Mouse (Mus musculus): Measurements from ENCODE around the gene Pmf1. TPM values are rescaled to one million over a fixed set of nuclear protein-coding genes. Genes with fewer than 3 reads are reported as not detected.

Gene Pmf1
- polyA plus RNA-seq, 1 experiment, result 29.9 TPM

DNA sequence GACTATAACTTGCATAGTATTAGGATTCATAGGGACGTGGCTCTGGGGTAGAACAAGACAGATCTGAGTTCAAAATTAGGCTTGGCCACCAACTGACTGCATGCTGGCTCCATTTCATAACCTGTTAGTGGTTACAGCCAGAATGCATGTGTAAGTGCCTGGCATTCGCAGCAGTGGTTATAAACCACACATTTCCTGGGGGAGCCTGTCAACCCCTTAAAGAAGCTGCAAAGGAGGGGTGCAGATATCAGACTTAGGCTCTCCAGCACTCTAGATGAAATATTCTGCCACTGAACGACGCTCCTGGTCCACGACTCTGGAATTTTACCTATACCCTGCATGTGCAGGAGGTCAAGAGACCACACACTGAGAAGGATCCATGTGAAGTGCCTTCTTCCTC, 42.1 kb upstream of the Pmf1 start:
- Histone ChIP-seq H3K4me3 (ENCODE audit: insufficient read depth, low read length) (no peak overlapping the region), H3K27ac (ENCODE audit: insufficient read depth, low read length) (no peak overlapping the region), H3K4me1 (ENCODE audit: control insufficient read depth, insufficient read depth, low read length) (no peaks in the 10 kb centered on the region)
- TF ChIP-seq POLR2A (IDR thresholded peaks at IDR 0.05; ENCODE audit: low read depth, low read length) (no peak), CTCF (IDR thresholded peaks at IDR 0.05; ENCODE audit: borderline replicate concordance, insufficient read depth, low read length) (no peak)

DNA sequence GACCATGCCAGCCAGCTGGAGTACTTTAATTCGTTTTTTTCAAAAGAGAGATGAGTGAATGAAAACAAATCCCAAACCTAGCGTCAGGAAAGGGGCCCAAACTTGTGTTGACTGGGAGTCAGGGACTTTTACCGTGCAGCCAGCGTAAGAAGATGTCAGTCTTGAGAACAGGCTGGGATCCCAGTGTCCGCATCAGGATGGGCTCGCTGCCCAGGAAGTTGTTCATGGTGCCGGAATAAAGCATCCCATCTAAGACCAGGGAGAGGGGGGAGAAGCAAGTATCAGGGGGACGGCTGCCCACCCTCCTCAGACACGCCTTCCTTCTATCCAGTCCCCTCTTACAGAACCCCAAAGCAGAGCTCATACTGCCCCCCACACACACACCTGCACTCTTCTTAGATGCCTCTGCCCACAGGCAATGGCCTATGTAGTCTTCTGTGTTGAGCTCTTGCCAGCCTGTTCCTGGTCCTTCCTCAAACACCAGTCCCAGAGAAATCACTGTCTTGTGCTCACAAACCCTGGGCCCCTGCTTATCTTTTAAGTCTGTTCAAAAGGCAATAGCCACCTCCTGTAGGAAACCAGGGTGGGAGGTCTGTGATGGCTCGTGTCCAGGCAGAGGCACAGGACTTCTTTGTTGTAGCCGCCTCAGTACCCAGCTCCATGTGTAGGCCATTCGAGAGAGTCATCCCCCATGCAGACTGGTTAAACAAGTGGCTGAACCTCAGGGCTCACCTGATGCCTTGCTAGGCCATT, 40.4 kb upstream of the Pmf1 start:
- Histone ChIP-seq H3K4me1 (ENCODE audit: control insufficient read depth, insufficient read depth, low read length) (no peaks in the 10 kb centered on the region), H3K4me3 (ENCODE audit: insufficient read depth, low read length) (no peak overlapping the region), H3K27ac (ENCODE audit: insufficient read depth, low read length) (no peak overlapping the region)
- no peak for TF ChIP-seq CTCF (IDR thresholded peaks at IDR 0.05; ENCODE audit: borderline replicate concordance, insufficient read depth, low read length)
- no peak for TF ChIP-seq POLR2A (IDR thresholded peaks at IDR 0.05; ENCODE audit: low read depth, low read length)

DNA sequence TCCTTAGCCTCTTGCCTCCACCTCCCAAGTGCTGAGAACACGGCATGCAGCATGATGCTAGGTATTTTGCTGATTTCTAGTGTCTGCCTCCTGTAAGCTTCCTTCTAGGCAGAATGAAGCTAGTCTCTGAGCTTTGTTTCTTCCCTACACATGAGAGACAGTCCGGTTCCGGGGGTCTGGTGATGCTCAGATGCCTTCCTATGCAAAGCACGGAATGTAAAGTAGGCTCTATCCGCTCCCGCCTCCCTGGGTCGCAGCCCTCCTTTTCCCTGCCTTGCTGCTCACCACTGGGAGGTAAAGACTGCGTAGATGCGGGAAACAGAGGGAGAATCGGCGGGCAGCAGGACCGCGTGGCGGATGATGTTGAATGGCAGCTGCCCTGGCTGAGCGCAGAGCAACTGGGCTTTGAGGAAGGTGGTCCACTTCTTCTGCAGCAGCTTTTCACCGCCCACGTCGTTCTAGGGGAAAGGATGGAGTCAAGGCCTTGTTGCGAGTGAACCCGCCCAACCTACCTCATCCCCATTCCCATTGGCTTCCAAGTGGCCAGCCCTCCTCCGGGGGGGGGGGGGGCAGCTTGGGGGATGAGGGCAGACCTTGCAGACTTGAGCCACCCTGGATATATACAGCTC, 39.4 kb upstream of the Pmf1 start:
- TF ChIP-seq CTCF (IDR thresholded peaks at IDR 0.05; ENCODE audit: borderline replicate concordance, insufficient read depth, low read length) (no peak), POLR2A (IDR thresholded peaks at IDR 0.05; ENCODE audit: low read depth, low read length) (no peak)
- Histone ChIP-seq H3K4me1 (ENCODE audit: control insufficient read depth, insufficient read depth, low read length) (no peaks in the 10 kb centered on the region), H3K4me3 (ENCODE audit: insufficient read depth, low read length) (no peak overlapping the region), H3K27ac (ENCODE audit: insufficient read depth, low read length) (no peak overlapping the region)

DNA sequence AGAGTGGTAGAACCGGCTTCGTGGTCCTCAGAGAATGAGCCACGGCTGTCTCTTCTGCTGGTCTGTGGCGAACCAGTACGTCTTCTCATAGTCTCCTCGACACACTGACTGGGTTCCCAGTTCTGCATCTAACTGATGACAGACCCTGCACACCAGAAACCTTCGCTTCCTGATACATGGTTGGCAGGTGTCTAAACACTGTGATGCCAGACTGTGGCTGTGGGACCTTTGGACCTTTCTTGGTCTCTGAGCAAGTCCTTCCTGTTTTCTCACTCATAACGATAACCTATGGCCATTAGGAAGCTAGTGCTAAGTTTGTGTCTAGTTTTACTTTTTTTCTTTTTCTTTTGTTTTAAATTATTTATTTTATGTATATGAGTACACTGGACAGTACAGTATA, 38.3 kb upstream of the Pmf1 start:
- Histone ChIP-seq H3K4me3 (ENCODE audit: insufficient read depth, low read length) (no peak overlapping the region), H3K27ac (ENCODE audit: insufficient read depth, low read length) (no peak overlapping the region), H3K4me1 (ENCODE audit: control insufficient read depth, insufficient read depth, low read length) (no peaks in the 10 kb centered on the region)
- no peak for TF ChIP-seq CTCF (IDR thresholded peaks at IDR 0.05; ENCODE audit: borderline replicate concordance, insufficient read depth, low read length)
- no peak for TF ChIP-seq POLR2A (IDR thresholded peaks at IDR 0.05; ENCODE audit: low read depth, low read length)

DNA sequence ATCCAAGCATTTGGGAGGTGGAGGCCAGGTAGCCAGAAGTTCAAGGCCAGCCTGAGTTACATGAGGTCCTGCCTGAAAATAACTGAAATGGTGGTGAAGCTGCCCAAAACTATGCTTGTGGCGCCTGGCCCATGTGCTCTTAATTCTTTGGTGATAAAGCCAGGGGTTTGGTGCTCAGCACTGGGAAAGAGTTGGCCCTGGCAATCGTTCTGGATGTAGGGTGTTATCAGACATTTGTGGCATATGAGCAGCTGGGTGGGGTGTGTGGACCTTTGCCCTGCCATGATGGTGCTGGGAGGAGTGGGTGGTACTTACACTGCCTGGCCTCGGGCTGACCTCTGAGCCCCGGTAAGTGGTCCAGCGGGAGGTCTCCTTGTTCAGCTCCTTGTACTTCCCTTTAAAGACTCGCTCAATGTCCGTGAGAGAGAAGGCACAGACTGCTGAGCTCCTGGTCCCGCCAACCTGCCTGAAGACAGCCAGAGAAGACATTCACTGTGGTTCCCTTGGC, 37.6 kb upstream of the Pmf1 start:
- H3K4me1 ChIP-seq (ENCODE audit: control insufficient read depth, insufficient read depth, low read length), result no peaks in the 10 kb centered on the region
- no peak overlapping the region for H3K4me3 ChIP-seq (ENCODE audit: insufficient read depth, low read length)
- no peak overlapping the region for H3K27ac ChIP-seq (ENCODE audit: insufficient read depth, low read length)
- TF ChIP-seq CTCF (IDR thresholded peaks at IDR 0.05; ENCODE audit: borderline replicate concordance, insufficient read depth, low read length), result no peak
- no peak for TF ChIP-seq POLR2A (IDR thresholded peaks at IDR 0.05; ENCODE audit: low read depth, low read length)

DNA sequence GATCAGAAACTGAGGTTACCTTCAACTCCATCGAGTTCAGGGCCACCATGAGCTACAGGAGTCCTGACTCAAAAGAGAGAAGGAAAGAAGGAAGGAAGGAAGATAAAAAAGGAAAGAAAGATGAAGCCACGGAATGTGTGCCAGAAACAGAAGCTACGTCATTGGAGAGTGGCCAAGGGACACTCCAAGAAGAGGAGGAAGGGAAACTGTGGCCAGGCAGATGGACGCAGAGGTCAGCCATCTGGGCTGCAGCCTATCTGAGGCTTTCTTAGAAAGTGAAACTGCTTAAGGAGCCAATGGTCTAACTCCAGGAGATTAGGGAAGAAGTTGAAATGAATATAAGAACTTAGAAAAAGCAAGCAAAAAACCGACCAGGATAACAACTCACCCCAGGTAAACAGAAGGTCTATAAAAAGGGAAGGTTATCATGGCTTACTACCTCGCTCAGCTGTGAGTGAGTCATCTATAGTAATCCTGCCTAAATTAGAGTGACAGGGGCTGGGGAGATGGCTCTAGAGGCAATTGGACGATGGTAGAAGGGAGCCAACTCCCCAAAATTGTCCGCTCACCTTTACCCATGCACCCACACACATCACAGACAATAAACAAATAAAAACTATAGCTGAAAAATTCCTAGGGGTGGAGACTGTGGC, 36.5 kb upstream of the Pmf1 start:
- TF ChIP-seq CTCF (IDR thresholded peaks at IDR 0.05; ENCODE audit: borderline replicate concordance, insufficient read depth, low read length) (no peak), POLR2A (IDR thresholded peaks at IDR 0.05; ENCODE audit: low read depth, low read length) (no peak)
- no peaks in the 10 kb centered on the region for H3K4me1 ChIP-seq (ENCODE audit: control insufficient read depth, insufficient read depth, low read length)
- H3K27ac ChIP-seq (ENCODE audit: insufficient read depth, low read length), result no peak overlapping the region
- H3K4me3 ChIP-seq (ENCODE audit: insufficient read depth, low read length), result no peak overlapping the region

DNA sequence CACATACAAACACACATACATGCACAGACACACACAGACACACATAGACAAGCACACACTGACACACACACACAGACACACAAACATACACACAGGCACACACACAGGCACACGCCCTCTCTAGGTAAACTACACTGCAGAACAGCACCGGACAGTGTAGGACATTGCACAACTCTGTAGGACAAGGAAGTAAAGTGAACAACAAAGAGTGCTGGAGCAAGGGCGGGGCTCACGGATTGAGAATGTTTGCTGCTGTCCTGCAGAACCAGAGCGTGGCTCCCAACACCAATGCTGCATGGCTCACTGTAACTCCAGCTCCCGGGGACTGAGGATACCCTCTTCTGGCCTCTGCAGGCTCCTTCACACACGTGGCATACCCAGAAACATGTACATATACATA, 32.8 kb upstream of the Pmf1 start:
- TF ChIP-seq POLR2A (IDR thresholded peaks at IDR 0.05; ENCODE audit: low read depth, low read length) (no peak), CTCF (IDR thresholded peaks at IDR 0.05; ENCODE audit: borderline replicate concordance, insufficient read depth, low read length) (no peak)
- no peak overlapping the region for H3K27ac ChIP-seq (ENCODE audit: insufficient read depth, low read length)
- no peaks in the 10 kb centered on the region for H3K4me1 ChIP-seq (ENCODE audit: control insufficient read depth, insufficient read depth, low read length)
- no peak overlapping the region for H3K4me3 ChIP-seq (ENCODE audit: insufficient read depth, low read length)

DNA sequence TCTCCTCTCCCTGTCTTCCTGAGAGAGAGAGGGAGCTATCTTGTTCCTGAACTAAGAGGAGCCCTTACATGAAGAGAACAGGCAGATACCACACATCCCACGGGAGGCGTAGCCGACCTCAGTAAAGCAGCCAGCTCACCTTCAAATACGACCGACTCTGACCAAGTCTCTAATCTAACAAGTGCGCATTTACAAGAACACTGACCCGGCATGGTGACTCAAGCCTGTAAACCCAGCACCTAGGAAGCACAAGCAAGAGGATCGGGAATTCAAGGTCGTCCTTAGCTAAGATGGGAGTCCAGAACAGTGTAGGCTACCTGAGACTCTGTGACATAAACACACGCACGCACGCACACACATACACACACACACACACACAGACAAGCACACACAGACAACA, 32.4 kb upstream of the Pmf1 start:
- TF ChIP-seq POLR2A (IDR thresholded peaks at IDR 0.05; ENCODE audit: low read depth, low read length) (no peak), CTCF (IDR thresholded peaks at IDR 0.05; ENCODE audit: borderline replicate concordance, insufficient read depth, low read length) (no peak)
- Histone ChIP-seq H3K4me1 (ENCODE audit: control insufficient read depth, insufficient read depth, low read length) (no peaks in the 10 kb centered on the region), H3K27ac (ENCODE audit: insufficient read depth, low read length) (no peak overlapping the region)

DNA sequence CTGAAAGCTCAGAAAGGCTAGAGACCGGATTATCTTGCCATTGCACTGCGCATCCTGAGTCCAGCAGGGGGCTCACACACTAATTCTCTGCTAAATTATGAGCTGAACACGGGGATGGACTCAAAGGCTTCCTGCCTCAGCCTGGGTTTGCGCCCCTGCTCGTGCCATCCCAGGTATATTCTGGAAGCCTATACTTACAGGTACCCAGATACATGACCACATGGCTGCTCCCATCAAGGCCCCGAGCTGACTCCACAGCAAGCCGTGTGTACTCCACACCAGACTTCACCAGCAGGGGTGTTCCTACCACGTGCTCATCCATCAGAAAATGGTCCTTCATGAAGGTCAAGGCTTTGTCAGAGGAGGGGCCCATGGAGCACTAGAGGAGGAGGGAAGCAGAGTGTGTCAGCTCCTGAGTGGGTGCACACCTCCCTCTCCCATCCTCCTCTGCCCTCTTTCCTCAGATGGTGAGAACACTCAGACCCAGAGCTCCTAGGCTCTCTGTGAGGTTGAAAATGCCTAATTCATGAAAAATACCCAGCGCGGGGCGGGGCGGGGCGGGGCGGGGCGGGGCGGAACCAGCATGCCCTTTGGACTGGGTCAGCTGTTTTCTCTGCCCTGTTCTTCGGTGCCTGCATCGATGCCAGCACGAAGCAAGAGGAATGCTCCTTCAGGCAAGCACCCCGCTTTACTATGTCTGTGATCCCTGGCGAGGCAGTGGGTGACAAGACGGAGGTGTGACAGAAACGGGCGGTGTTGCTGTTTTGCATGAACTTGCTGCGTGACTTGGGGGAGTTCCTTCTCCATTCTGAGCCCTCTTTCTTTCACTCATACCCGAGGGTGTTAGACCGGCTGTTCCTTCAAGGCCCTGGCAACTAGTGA, 30.6 kb upstream of the Pmf1 start:
- peak; percentile 59; the same call in 1 of the 2 replicates for TF ChIP-seq CTCF (IDR thresholded peaks at IDR 0.05; ENCODE audit: borderline replicate concordance, insufficient read depth, low read length)
- TF ChIP-seq POLR2A (IDR thresholded peaks at IDR 0.05; ENCODE audit: low read depth, low read length), result no peak
- Histone ChIP-seq H3K4me3 (ENCODE audit: insufficient read depth, low read length) (no peak overlapping the region), H3K4me1 (ENCODE audit: control insufficient read depth, insufficient read depth, low read length) (no peaks in the 10 kb centered on the region), H3K27ac (ENCODE audit: insufficient read depth, low read length) (no peak overlapping the region)

More for the DNA sequence above, 32.4 kb upstream of the Pmf1 start:
- H3K4me3 ChIP-seq (ENCODE audit: insufficient read depth, low read length), result no peak overlapping the region
